Mouse (Mus musculus) gastrocnemius, postnatal 10 days (tissue): ENCODE measurements around the gene Dnaja4. TPM values are rescaled to one million over a fixed set of nuclear protein-coding genes. Genes with fewer than 3 reads are reported as not detected.

Experiments used
- DNase-seq: peaks from one replicate; pipeline ENCODE4 v3.0.0; 2021; ENCODE audit warnings: mixed read lengths
- total RNA-seq, 2 experiments: library from RNA; stranded (reverse); gene quantifications; 2 replicates each; pipeline ENCODE4 v1.2.3; 2021

Dnaja4 gene
- total RNA-seq, 2 experiments from 2014 or later: 42.3 to 48.3 TPM

DNA sequence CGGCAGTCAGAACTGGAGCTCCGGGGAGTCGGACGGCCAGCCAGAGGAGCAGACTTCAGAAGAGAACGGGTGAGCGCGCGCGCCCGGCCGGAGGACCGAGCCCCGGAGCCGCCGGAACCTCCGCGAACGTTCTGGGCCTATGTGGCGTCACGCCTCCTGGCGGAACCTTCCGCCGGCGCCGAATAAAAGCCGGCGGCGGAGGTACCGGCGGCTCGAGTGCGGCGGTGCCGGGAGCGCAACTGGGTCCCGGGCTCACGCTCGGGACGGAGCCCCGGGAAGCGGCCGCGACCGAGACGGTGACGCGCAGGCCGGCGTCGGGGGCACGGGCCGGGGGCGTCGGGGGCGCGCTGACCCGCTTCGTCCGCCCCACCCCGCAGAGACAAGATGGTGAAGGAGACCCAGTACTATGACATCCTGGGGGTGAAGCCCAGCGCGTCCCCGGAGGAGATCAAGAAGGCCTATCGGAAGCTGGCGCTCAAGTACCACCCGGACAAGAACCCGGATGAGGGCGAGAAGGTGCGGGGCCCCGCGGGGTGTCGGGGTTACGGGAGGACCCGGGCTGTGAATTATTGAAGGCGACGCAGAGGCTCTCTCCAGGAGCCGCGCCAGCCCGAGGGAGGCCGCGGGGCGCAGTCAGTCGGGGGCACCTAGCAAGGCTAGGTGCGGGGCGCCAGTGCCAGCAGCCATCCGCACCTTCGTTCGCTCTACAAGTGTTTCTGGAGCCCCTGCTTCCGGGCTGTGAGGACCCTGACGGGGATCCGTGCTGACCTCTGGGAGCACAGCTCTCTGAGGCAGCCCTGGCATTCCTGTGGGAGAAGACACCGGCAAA, 886 bp downstream of the Dnaja4 start:
- DNase-seq: peak; percentile 82

DNA sequence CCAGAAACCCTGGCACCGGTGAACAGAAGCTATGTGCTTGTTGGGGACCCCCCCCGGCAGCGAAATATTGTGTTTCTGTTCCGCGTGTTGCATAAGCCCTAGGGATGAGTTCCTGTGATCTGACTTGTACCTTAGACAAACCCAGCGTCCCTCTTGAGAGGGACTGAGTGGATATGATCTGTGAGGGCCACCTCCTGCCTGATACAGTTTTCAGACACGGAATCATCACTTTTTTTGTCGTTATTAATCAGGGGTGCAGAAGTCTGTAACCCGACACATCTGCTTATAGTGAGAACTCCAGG, 1.5 kb downstream of the Dnaja4 start:
- no peak for DNase-seq

GRCm38 (mm10) chr9:54700746-54701145, 2.1 kb downstream of the Dnaja4 start:
- no peak for DNase-seq

DNA sequence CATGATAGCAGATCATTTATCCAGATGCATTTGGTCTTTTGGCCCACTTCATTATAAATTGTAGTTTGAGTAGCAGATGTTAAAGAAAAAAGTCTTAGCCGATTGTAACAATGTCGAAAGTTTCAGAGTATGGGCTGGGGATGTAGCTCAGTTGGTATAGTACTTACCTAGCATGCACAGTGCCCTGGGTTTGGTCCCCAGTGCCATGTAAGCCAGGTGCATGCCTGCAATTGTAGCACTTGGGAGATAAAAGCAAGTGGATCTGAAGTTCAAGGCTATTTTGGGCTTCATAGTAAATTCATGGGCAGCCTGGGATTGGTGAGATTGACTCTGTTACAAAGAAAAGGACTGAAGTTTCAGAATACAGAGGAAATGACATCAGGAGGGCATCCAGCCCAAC, 3.9 kb downstream of the Dnaja4 start:
- DNase-seq: no peak

GRCm38 (mm10) chr9:54704361-54704760, 5.7 kb downstream of the Dnaja4 start:
- DNase-seq: no peak

- DNase-seq: no peak
These were observed 6.9 kb downstream of the Dnaja4 start for GRCm38 (mm10) chr9:54705561-54705960.

GRCm38 (mm10) chr9:54707288-54707999, 8.8 kb downstream of the Dnaja4 start:
- no peak for DNase-seq

- DNase-seq: no peak
These were observed 9.4 kb downstream of the Dnaja4 start for GRCm38 (mm10) chr9:54708085-54708484.

GRCm38 (mm10) chr9:54715776-54716175, 17.1 kb downstream of the Dnaja4 start:
- DNase-seq: no peak

DNA sequence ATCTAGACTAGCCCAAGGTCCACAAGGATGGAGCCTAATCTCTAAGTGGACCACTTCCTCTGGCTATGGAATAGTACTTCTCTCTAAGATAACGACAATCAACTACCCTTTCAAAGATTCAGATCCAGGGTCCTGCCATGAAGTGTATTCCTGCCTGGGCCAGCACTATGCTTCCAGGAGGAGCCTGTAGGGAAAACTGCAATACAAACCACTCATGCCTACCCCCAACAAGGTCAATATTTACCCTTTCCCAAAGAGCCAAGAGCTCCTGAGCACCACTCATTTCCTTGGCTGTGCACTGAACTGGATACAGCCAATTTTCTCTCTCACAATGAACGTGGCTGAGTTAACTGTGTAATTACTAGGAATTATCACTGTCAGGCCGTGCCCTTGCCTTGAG, 18.9 kb downstream of the Dnaja4 start:
- DNase-seq: no peak

DNA sequence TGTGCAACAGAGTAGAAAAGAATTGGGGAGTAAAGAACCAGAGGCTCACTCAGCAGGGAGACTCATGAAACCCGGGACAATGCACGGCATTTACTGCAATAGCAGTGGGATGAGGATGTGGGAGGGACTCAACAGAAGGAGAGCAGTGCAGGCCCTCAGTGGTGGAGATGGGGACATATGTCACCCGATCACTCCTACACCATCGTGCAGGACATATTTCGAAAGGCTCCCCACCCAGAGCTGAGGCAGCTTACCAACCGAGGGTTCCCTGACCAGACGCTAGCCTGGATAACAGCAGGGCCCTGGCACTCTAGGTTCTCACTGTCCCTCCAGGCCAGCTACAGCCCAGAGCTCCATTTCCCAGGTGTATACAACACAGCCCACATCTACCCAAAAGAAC, 23.5 kb downstream of the Dnaja4 start:
- no peak for DNase-seq

- no peak for DNase-seq
These were observed 23.9 kb downstream of the Dnaja4 start for GRCm38 (mm10) chr9:54722596-54722995.

- no peak for DNase-seq
These were observed 27.6 kb downstream of the Dnaja4 start for GRCm38 (mm10) chr9:54726315-54726714.

- no peak for DNase-seq
These were observed 33.4 kb downstream of the Dnaja4 start for GRCm38 (mm10) chr9:54732122-54732521.

GRCm38 (mm10) chr9:54733921-54734638, 35.4 kb downstream of the Dnaja4 start, which contains the start of gene Wdr61:
Wdr61 (minus strand) TSS chr9:54734519.
- peak; percentile 98 for DNase-seq

DNA sequence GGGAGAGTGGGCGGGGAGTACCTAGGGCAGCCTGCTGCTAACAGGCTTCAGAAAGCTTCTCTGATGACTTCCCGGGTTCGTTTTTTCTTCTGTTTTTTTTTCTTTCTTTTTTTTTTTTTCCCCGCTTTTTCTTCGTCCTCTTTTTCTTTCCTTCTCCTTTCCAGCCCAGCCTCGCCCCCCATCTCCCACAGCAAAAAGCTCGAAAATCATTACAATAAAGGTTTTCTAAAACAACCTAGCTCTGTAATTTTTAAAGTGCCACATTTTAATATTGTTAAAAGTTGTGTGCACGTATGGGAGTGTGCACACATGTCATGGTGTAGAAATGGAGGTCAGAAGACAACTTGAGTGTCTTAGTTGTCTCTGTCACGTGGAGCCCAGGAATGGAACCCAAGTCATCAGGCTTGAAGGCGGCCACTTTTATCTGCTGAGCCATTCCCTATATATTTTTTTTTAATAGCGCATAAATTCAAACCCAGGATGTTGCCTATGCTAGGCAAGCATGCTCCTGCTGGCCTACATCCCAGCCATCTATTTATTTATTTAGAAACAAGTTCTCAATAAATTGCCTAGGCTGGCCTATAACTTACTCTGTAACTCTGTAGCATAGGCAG, 36.1 kb downstream of the Dnaja4 start:
- DNase-seq: no peak

DNA sequence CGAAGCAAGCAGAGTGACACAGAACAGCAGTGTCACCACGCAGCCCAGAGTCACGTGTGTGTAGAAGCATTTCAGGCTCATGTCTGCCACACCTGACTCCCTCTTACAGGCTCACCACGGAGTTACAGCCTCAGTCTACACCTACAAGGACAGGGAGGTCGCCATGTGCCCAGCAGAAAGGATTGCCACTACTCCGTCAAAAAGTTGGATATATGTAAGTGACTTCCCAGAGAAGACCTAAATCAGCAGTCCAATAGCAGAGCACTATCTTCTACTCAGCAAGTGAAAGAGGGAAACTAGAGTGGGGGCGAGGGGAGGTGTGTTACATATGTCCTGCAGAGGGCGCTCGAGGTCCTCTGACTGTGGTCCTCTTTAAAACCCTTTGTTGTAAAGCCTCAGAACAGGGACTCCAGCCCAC, 37.6 kb downstream of the Dnaja4 start:
- peak; percentile 50 for DNase-seq

DNA sequence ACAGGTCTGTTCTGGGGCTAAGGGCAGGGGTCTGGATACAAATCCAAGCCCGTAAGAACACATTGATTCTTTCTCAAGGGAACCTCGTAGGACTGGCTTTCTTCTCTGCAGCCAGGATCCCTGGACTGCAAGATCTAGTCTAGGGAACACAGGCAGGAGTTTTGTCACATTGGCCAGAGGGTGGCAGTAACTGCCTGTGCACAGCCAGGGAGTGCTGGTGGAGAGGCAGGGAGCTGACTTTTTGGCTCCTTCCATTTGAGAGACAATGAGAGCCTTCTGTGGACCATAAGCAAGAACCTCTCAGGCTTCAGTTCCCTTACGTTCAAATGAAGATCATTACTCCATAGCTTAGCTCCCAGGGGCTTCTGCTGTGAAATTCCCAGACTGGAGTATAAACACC, 39.7 kb downstream of the Dnaja4 start:
- DNase-seq: peak; percentile 48

GRCm38 (mm10) chr9:54743891-54744290, 45.2 kb downstream of the Dnaja4 start:
- no peak for DNase-seq

GRCm38 (mm10) chr9:54745740-54746370, 47.2 kb downstream of the Dnaja4 start:
- DNase-seq: no peak

- no peak for DNase-seq
These were observed 51.7 kb downstream of the Dnaja4 start for GRCm38 (mm10) chr9:54750215-54750981.
